24 mouse cellular contexts compared by ENCODE assay signal in genomic region chr7:144560594-144560993, GRCm38 (mm10). TPM values are rescaled to one million over a fixed set of nuclear protein-coding genes. Genes with fewer than 3 reads are reported as not detected.
A peak's percentile ranks its signal among the peaks of the same experiment; 100 is the strongest.
DNase-seq lines count a peak whose midpoint lies in the region; ATAC-seq and TF ChIP-seq lines count a peak whose summit lies in the region.
"Had no signal": no experiment of that assay in that cellular context is flagged by ENCODE, and none has a peak within 500 bp of the region (broad histone marks: within the 10 kb centered on the region; RNA-seq: fewer than 3 reads in every experiment).

No protein-coding gene starts in this region.

- no peaks in the 10 kb centered on the region for H3K36me3 ChIP-seq in liver, embryonic 12.5 days
- H3K36me3 ChIP-seq in liver, postnatal 0 days (replicated peaks; ENCODE audit: insufficient read depth, low read length), result no peaks in the 10 kb centered on the region
- no peaks in the 10 kb centered on the region for H3K36me3 ChIP-seq in forebrain, embryonic 13.5 days (ENCODE audit: poor library complexity, severe bottlenecking)
- H3K36me3 ChIP-seq: embryonic facial prominence, embryonic 13.5 days; forebrain, embryonic 10.5 days; hindbrain, embryonic 13.5 days; limb, embryonic 12.5 days; midbrain, embryonic 15.5 days had no signal

- intact Hi-C loops in gastrocnemius, postnatal 36 days (cut with DNase I), result no loop called here

- no peak overlapping the region for H3K9ac ChIP-seq in liver, embryonic 12.5 days
- no peak overlapping the region for H3K9ac ChIP-seq in liver, postnatal 0 days (replicated peaks)
- H3K9ac ChIP-seq in forebrain, embryonic 13.5 days, result no peak overlapping the region
- H3K9ac ChIP-seq: embryonic facial prominence, embryonic 13.5 days; forebrain, postnatal 0 days; hindbrain, embryonic 13.5 days; limb, embryonic 12.5 days; midbrain, embryonic 15.5 days had no signal

- H3K9me3 ChIP-seq in liver, embryonic 12.5 days (replicated peaks), result no peaks in the 10 kb centered on the region
- no peaks in the 10 kb centered on the region for H3K9me3 ChIP-seq in liver, postnatal 0 days (ENCODE audit: low read length)
- H3K9me3 ChIP-seq in forebrain, embryonic 13.5 days (replicated peaks), result no peaks in the 10 kb centered on the region
- H3K9me3 ChIP-seq: embryonic facial prominence, embryonic 13.5 days; forebrain, embryonic 10.5 days; hindbrain, embryonic 13.5 days; limb, embryonic 12.5 days; megakaryocyte, embryonic 14.5 days; midbrain, embryonic 15.5 days had no signal

- no peak overlapping the region for H3K27ac ChIP-seq in liver, embryonic 12.5 days
- H3K27ac ChIP-seq in liver, postnatal 0 days (ENCODE audit: low read depth), result no peak overlapping the region
- no peak overlapping the region for H3K27ac ChIP-seq in forebrain, embryonic 13.5 days
- H3K27ac ChIP-seq: embryonic facial prominence, embryonic 13.5 days; forebrain, embryonic 10.5 days; hindbrain, embryonic 13.5 days; limb, embryonic 12.5 days; midbrain, embryonic 15.5 days had no signal

- H3K27me3 ChIP-seq in liver, embryonic 12.5 days (replicated peaks), result peaks cover 39% of the 10 kb centered on the region
- no peaks in the 10 kb centered on the region for H3K27me3 ChIP-seq in liver, postnatal 0 days (ENCODE audit: insufficient read depth, low read length)
- H3K27me3 ChIP-seq in forebrain, embryonic 13.5 days, result peaks cover 10% of the 10 kb centered on the region; the same call in 1 of the 2 replicates
- H3K27me3 ChIP-seq: embryonic facial prominence, embryonic 13.5 days had no signal

- no peak for TF ChIP-seq CTCF in liver, postnatal 0 days (IDR thresholded peaks at IDR 0.05; ENCODE audit: low read depth)

- no peak overlapping the region for H3K4me3 ChIP-seq in liver, embryonic 12.5 days
- H3K4me3 ChIP-seq in liver, postnatal 0 days (ENCODE audit: low read depth, low read length), result no peak overlapping the region
- H3K4me3 ChIP-seq in forebrain, embryonic 13.5 days, result no peak overlapping the region
- H3K4me3 ChIP-seq: embryonic facial prominence, embryonic 13.5 days; forebrain, embryonic 10.5 days; hindbrain, embryonic 13.5 days; limb, embryonic 12.5 days; megakaryocyte, embryonic 14.5 days; midbrain, embryonic 15.5 days had no signal

- H3K4me2 ChIP-seq in liver, embryonic 12.5 days, result no peak overlapping the region
- no peak overlapping the region for H3K4me2 ChIP-seq in liver, postnatal 0 days (ENCODE audit: low read depth, low read length)
- H3K4me2 ChIP-seq in forebrain, embryonic 13.5 days, result no peak overlapping the region
- H3K4me2 ChIP-seq: embryonic facial prominence, embryonic 13.5 days; hindbrain, embryonic 13.5 days; limb, embryonic 12.5 days; midbrain, embryonic 15.5 days had no signal

- 69% methylated on average over 4 of the region's 4 CpGs for WGBS in liver, embryonic 12.5 days (ENCODE audit: insufficient replicate concordance)
- 81% methylated on average over 4 of the region's 4 CpGs for WGBS in liver, postnatal 0 days (ENCODE audit: insufficient replicate concordance)
- 86% methylated on average over 4 of the region's 4 CpGs for WGBS in forebrain, embryonic 13.5 days

- H3K4me1 ChIP-seq in liver, embryonic 12.5 days, result no peaks in the 10 kb centered on the region
- no peaks in the 10 kb centered on the region for H3K4me1 ChIP-seq in liver, postnatal 0 days (ENCODE audit: insufficient read depth)
- H3K4me1 ChIP-seq in forebrain, embryonic 13.5 days, result peaks cover 4% of the 10 kb centered on the region; the same call in 1 of the 2 replicates
- H3K4me1 ChIP-seq: hindbrain, embryonic 13.5 days; limb, embryonic 12.5 days; midbrain, embryonic 15.5 days had no signal

- DNase-seq in liver, postnatal 0 days, result no peak
- DNase-seq in T-cell, adult 2 months (ENCODE audit: low spot score), result peak; percentile 50
- DNase-seq in thymus, adult 18-20 months, result peak; percentile 24 to 48
- DNase-seq in thymus, postnatal 25 days, result peak; percentile 44
- no peak for DNase-seq in gastrocnemius, postnatal 36 days
- no peak for DNase-seq in cerebellum, adult 11 months
- DNase-seq: adrenal gland, adult 8-10 months; cerebellum, adult 11-12 months; cerebellum, adult 9-11 months; forebrain, postnatal 0 days; heart, postnatal 36 days; kidney, adult 11 months; kidney, postnatal 14 days; layer of hippocampus, adult 9-11 months; lung, postnatal 36 days; right cerebral cortex, postnatal 25 days had no signal

- no peak for TF ChIP-seq EP300 in liver, postnatal 0 days (IDR thresholded peaks at IDR 0.05; ENCODE audit: low read depth)

- 0 out of 2 replicates have a peak, but pooled peaks have one; percentile 10 for ATAC-seq in liver, embryonic 12.5 days
- no peak for ATAC-seq in liver, postnatal 0 days
- ATAC-seq in forebrain, embryonic 13.5 days, result no peak
- ATAC-seq: forebrain, postnatal 0 days; midbrain, embryonic 15.5 days had no signal

RNA-seq across cellular contexts. Expression of gene Ppfia1, which starts 7.1 kb away (rescaled TPM):
- 29.1 and 29.9 TPM in 2 replicates for polyA plus RNA-seq in liver, embryonic 12.5 days (2016; fragmentation: Nextera tagmentation; extraction: Ambion mirVana)
- 7.1 and 8.2 TPM in 2 replicates for polyA plus RNA-seq in liver, postnatal 0 days (2015; fragmentation: Nextera tagmentation; extraction: Ambion mirVana)
- polyA plus RNA-seq in forebrain, embryonic 13.5 days (2015; fragmentation: Nextera tagmentation; extraction: Ambion mirVana), result 29.0 and 32.1 TPM in 2 replicates
- total RNA-seq in gastrocnemius, postnatal 36 days (2021), result 10 to 100 TPM; 23.0 to 27.5 TPM

RNA-seq across cellular contexts. Expression of gene Fadd, which starts 21.7 kb away (rescaled TPM):
- 7.7 and 8.0 TPM in 2 replicates for polyA plus RNA-seq in liver, embryonic 12.5 days (2016; fragmentation: Nextera tagmentation; extraction: Ambion mirVana)
- 4.1 TPM in 2 replicates for polyA plus RNA-seq in liver, postnatal 0 days (2015; fragmentation: Nextera tagmentation; extraction: Ambion mirVana)
- 7.1 and 7.7 TPM in 2 replicates for polyA plus RNA-seq in forebrain, embryonic 13.5 days (2015; fragmentation: Nextera tagmentation; extraction: Ambion mirVana)
- total RNA-seq in gastrocnemius, postnatal 36 days (2021), result 1 to 10 TPM; 2.2 to 2.5 TPM

Comparison
In these comparisons a context has a peak if more than half of its experiments do, and no peak if none do; other contexts are left out.
1. DNase-seq: peak in T-cell, adult 2 months (single experiment), thymus, adult 18-20 months (2 of 2) and thymus, postnatal 25 days (single experiment); none in liver, postnatal 0 days (single experiment), gastrocnemius, postnatal 36 days (0 of 2) and cerebellum, adult 11 months (single experiment).